Mouse (Mus musculus): ENCODE measurements at regions not wholly inside any gene's neighbourhood (a gene's known extent, or its start where the extent isn't known, plus 50 kb on each side); places are given as distances from the start of the nearest gene placed in this dataset.
"Not testable (repeated sequence)": the region's sequence is repeated elsewhere in the genome, so short reads cannot be mapped to it uniquely, and the experiment has no call there.

- DNase-seq: peak; percentile 6
Observed at GRCm38 (mm10) chr16:15175516-15175915, 141.7 kb upstream of the Gm21897 start.

- DNase-seq: no peak
Observed at GRCm38 (mm10) chr16:15185714-15186113, 131.5 kb upstream of the Gm21897 start.

GRCm38 (mm10) chr16:15194926-15195711, 122.1 kb upstream of the Gm21897 start:
- peak; percentile 6 for DNase-seq

GRCm38 (mm10) chr16:15195931-15196330, 121.3 kb upstream of the Gm21897 start:
- not testable (repeated sequence) for DNase-seq

GRCm38 (mm10) chr16:15196855-15197254, 120.4 kb upstream of the Gm21897 start:
- DNase-seq: no peak

GRCm38 (mm10) chr16:15215921-15216320, 101.3 kb upstream of the Gm21897 start:
- no peak for DNase-seq

- DNase-seq: no peak
Observed at GRCm38 (mm10) chr16:15220961-15221547, 96.2 kb upstream of the Gm21897 start.

GRCm38 (mm10) chr16:15237836-15238235, 79.4 kb upstream of the Gm21897 start:
- DNase-seq: no peak

GRCm38 (mm10) chr16:15238449-15238848, 78.8 kb upstream of the Gm21897 start:
- no peak for DNase-seq

- DNase-seq: no peak
Observed at GRCm38 (mm10) chr16:15250186-15250585, 67.1 kb upstream of the Gm21897 start.

- no peak for DNase-seq
Observed at GRCm38 (mm10) chr16:15251686-15252085, 65.6 kb upstream of the Gm21897 start.

GRCm38 (mm10) chr16:15252666-15253347, 64.5 kb upstream of the Gm21897 start:
- DNase-seq: no peak

GRCm38 (mm10) chr16:15253348-15253693, 63.9 kb upstream of the Gm21897 start:
- DNase-seq: no peak

GRCm38 (mm10) chr16:15254669-15255068, 62.6 kb upstream of the Gm21897 start:
- no peak for DNase-seq

- DNase-seq: no peak
Observed at GRCm38 (mm10) chr16:15259474-15259873, 57.8 kb upstream of the Gm21897 start.

- DNase-seq: no peak
Observed at GRCm38 (mm10) chr16:15260069-15260468, 57.2 kb upstream of the Gm21897 start.

Measured in adrenal gland, postnatal 25 days (tissue).